ENCODE assay signal across 11 mouse cellular contexts in genomic region chr11:102469648-102470357, GRCm38 (mm10). TPM values are rescaled to one million over a fixed set of nuclear protein-coding genes. Genes with fewer than 3 reads are reported as not detected.
DNase-seq lines count a peak whose midpoint lies in the region; ATAC-seq and TF ChIP-seq lines count a peak whose summit lies in the region.
"Had no signal": no experiment of that assay in that cellular context is flagged by ENCODE, and none has a peak within 500 bp of the region (broad histone marks: within the 10 kb centered on the region; RNA-seq: fewer than 3 reads in every experiment).

Itga2b (minus strand) TSS chr11:102470122.

- no peak within 1 kb of the TSS for H3K4me3 ChIP-seq in kidney, embryonic 15.5 days (replicated peaks)
- H3K4me3 ChIP-seq in bone marrow, adult 2 months (replicated peaks; ENCODE audit: control insufficient read depth, low read depth, low read length) = peak within 1 kb of the TSS; percentile 35
- no peak within 1 kb of the TSS for H3K4me3 ChIP-seq in embryonic facial prominence, embryonic 13.5 days
- peak within 1 kb of the TSS; percentile 23; the same call in 1 of the 2 replicates for H3K4me3 ChIP-seq in liver, embryonic 16.5 days (ENCODE audit: low read depth, low read length)
- H3K4me3 ChIP-seq: layer of hippocampus, adult 2 months had no signal

- no peak for DNase-seq in kidney, postnatal 10 days
- no peak for DNase-seq in left cerebral cortex, postnatal 36 days (ENCODE audit: low spot score in 2 of 2)
- DNase-seq: heart, postnatal 4 days; left cerebral cortex, postnatal 4 days had no signal

- peaks cover 25% of the 10 kb centered on the region for H3K4me1 ChIP-seq in kidney, embryonic 15.5 days
- H3K4me1 ChIP-seq in bone marrow, adult 2 months (ENCODE audit: control insufficient read depth, insufficient read depth, low read length) = no peaks in the 10 kb centered on the region; the same call in 1 of the 2 replicates
- H3K4me1 ChIP-seq in embryonic facial prominence, embryonic 13.5 days = peaks cover 22% of the 10 kb centered on the region
- H3K4me1 ChIP-seq in liver, embryonic 16.5 days (ENCODE audit: control insufficient read depth, low read depth, low read length) = peaks cover 37% of the 10 kb centered on the region

- no peak within 1 kb of the TSS for H3K27ac ChIP-seq in kidney, embryonic 15.5 days
- peak within 1 kb of the TSS; percentile 49 for H3K27ac ChIP-seq in bone marrow, adult 2 months (ENCODE audit: control insufficient read depth, insufficient read depth, low read depth, low read length, poor library complexity)
- peak within 1 kb of the TSS; percentile 39; the same call in 1 of the 2 replicates for H3K27ac ChIP-seq in embryonic facial prominence, embryonic 13.5 days
- H3K27ac ChIP-seq in liver, embryonic 16.5 days (ENCODE audit: low read length) = peak within 1 kb of the TSS; percentile 52; the same call in 1 of the 2 replicates
- H3K27ac ChIP-seq: layer of hippocampus, adult 2 months had no signal

- TF ChIP-seq POLR2A in bone marrow, adult 2 months (IDR thresholded peaks at IDR 0.05; ENCODE audit: borderline replicate concordance, control insufficient read depth, low read depth, low read length) = no peak

- H3K9me3 ChIP-seq in kidney, embryonic 15.5 days (replicated peaks) = no peaks in the 10 kb centered on the region
- no peaks in the 10 kb centered on the region for H3K9me3 ChIP-seq in embryonic facial prominence, embryonic 13.5 days
- H3K9me3 ChIP-seq in liver, embryonic 16.5 days (replicated peaks; ENCODE audit: control insufficient read depth, low read length) = no peaks in the 10 kb centered on the region

- H3K36me3 ChIP-seq in kidney, embryonic 15.5 days = peaks cover 6% of the 10 kb centered on the region; the same call in 1 of the 2 replicates
- H3K36me3 ChIP-seq in embryonic facial prominence, embryonic 13.5 days = peaks cover under 1% of the 10 kb centered on the region; the same call in 1 of the 2 replicates
- no peaks in the 10 kb centered on the region for H3K36me3 ChIP-seq in liver, embryonic 16.5 days (ENCODE audit: control insufficient read depth, insufficient read depth)

- ATAC-seq in kidney, embryonic 15.5 days (replicated peaks; ENCODE audit: low FRiP score) = no peak
- ATAC-seq in embryonic facial prominence, embryonic 13.5 days (ENCODE audit: insufficient number of reproducible peaks, insufficient read depth, low FRiP score, low TSS enrichment, low read depth) = no peak
- peak; percentile 48 for ATAC-seq in liver, embryonic 16.5 days (ENCODE audit: low read depth)
- no peak for ATAC-seq in inflammation-experienced regulatory T-cells, adult 6 months

- H3K27me3 ChIP-seq in kidney, embryonic 15.5 days = 0 out of 2 replicates have a peak, but pooled peaks cover 3% of the 10 kb centered on the region
- H3K27me3 ChIP-seq in embryonic facial prominence, embryonic 13.5 days = peaks cover 2% of the 10 kb centered on the region
- H3K27me3 ChIP-seq in liver, embryonic 16.5 days (ENCODE audit: control insufficient read depth, insufficient read depth, low read depth, low read length) = no peaks in the 10 kb centered on the region

- H3K9ac ChIP-seq in kidney, embryonic 15.5 days = no peak within 1 kb of the TSS
- no peak within 1 kb of the TSS for H3K9ac ChIP-seq in embryonic facial prominence, embryonic 13.5 days
- peak within 1 kb of the TSS; percentile 35; the same call in 1 of the 2 replicates for H3K9ac ChIP-seq in liver, embryonic 16.5 days (ENCODE audit: low read depth, low read length)

- intact Hi-C loops in left cerebral cortex, postnatal 36 days (cut with DNase I) = no loop called here

- no peak for TF ChIP-seq CTCF in bone marrow, adult 2 months (IDR thresholded peaks at IDR 0.05; ENCODE audit: control insufficient read depth, insufficient read depth, low read length)

- WGBS in kidney, embryonic 15.5 days = 58% methylated on average over 11 of the region's 11 CpGs
- 7% methylated on average over 11 of the region's 11 CpGs for WGBS in bone marrow, adult 2 months
- WGBS in embryonic facial prominence, embryonic 13.5 days = 68% methylated on average over 11 of the region's 11 CpGs
- WGBS in liver, embryonic 16.5 days (ENCODE audit: insufficient replicate concordance) = 13% methylated on average over 11 of the region's 11 CpGs

- H3K4me2 ChIP-seq in kidney, embryonic 15.5 days = no peak within 1 kb of the TSS
- H3K4me2 ChIP-seq in embryonic facial prominence, embryonic 13.5 days = no peak within 1 kb of the TSS
- H3K4me2 ChIP-seq in liver, embryonic 16.5 days (ENCODE audit: low read depth, low read length) = peak within 1 kb of the TSS; percentile 38; the same call in 1 of the 2 replicates
- H3K4me2 ChIP-seq: midbrain, embryonic 11.5 days had no signal

RNA-seq across cellular contexts. Expression of gene Itga2b, which starts in this region (rescaled TPM):
- polyA plus RNA-seq in kidney, embryonic 15.5 days (2015; fragmentation: Nextera tagmentation; extraction: Ambion mirVana) = 8.2 and 11.0 TPM in 2 replicates
- 432 and 648 TPM in 2 replicates for polyA plus RNA-seq in bone marrow, adult 2 months (2011; ENCODE audit: insufficient read depth, insufficient read length, low replicate concordance, missing spikeins)
- 6.2 and 6.7 TPM in 2 replicates for polyA plus RNA-seq in embryonic facial prominence, embryonic 13.5 days (2015; fragmentation: Nextera tagmentation; extraction: Ambion mirVana)
- polyA plus RNA-seq in liver, embryonic 16.5 days (2015; fragmentation: Nextera tagmentation; extraction: Ambion mirVana) = 28.0 and 32.9 TPM in 2 replicates
- polyA plus RNA-seq in inflammation-experienced regulatory T-cells, adult 6 months (2017; shearing (Covaris generic)) = 1 to 10 TPM in 1 of 3 experiments, under 1 TPM in 2; 0.45 to 2.0 (median 0.94) TPM
- 1 to 10 TPM; 2.5 to 2.7 TPM for total RNA-seq in left cerebral cortex, postnatal 36 days (2021)

Comparison
In these comparisons a context has a peak if more than half of its experiments do, and no peak if none do; other contexts are left out.
1. RNA of gene Itga2b (polyA plus RNA-seq): 432 to 648 TPM in bone marrow, adult 2 months; 28.0 to 32.9 TPM in liver, embryonic 16.5 days, 8.2 to 11.0 TPM in kidney, embryonic 15.5 days, 6.2 to 6.7 TPM in embryonic facial prominence, embryonic 13.5 days and 0.45 to 2.0 TPM in inflammation-experienced regulatory T-cells, adult 6 months; every median in the first group is over 10 times any median in the second.
2. H3K4me3 ChIP-seq: peak in bone marrow, adult 2 months (single experiment) and liver, embryonic 16.5 days (single experiment); none in kidney, embryonic 15.5 days (single experiment) and embryonic facial prominence, embryonic 13.5 days (single experiment).